Mouse (Mus musculus) hindbrain, embryonic 14.5 days (tissue): ENCODE measurements around the gene Inpp5d. TPM values are rescaled to one million over a fixed set of nuclear protein-coding genes. Genes with fewer than 3 reads are reported as not detected.

Source experiments
- ATAC-seq: fragments of 200-750 bp; cut with Nextera tagmentation; 2 replicates; pipeline ENCODE4 v1.8.0; 2017; ENCODE audit warnings: moderate number of reproducible peaks, mild to moderate bottlenecking, moderate TSS enrichment, moderate library complexity; ENCODE audit not compliant: low FRiP score
- DNase-seq: peaks from one replicate; pipeline ENCODE4 v3.0.0-alpha.2; 2015; ENCODE audit warnings: low spot score
- H3K27ac ChIP-seq: fragments of 300-500 bp; sonication (generic); 2 replicates; pipeline ENCODE4 v1.5.1; 2014; ENCODE audit warnings: mild to moderate bottlenecking, moderate library complexity
- H3K27me3 ChIP-seq: fragments of 300-500 bp; sonication (generic); 2 replicates; pipeline ENCODE4 v1.6.1; 2014; ENCODE audit warnings: mild to moderate bottlenecking, low read length, mixed read lengths; ENCODE audit not compliant: control insufficient read depth, insufficient read depth
- H3K36me3 ChIP-seq: fragments of 300-500 bp; sonication (generic); replicated peaks from 2 replicates; pipeline ENCODE4 v1.6.1; 2014; ENCODE audit not compliant: control insufficient read depth, insufficient read depth
- H3K4me1 ChIP-seq: fragments of 300-500 bp; sonication (generic); replicated peaks from 2 replicates; pipeline ENCODE4 v1.6.1; 2014; ENCODE audit warnings: antibody characterized with exemption, low read length, mixed read lengths; ENCODE audit not compliant: control insufficient read depth, insufficient read depth
- H3K4me2 ChIP-seq: fragments of 300-500 bp; sonication (generic); replicated peaks from 2 replicates; pipeline ENCODE4 v1.6.1; 2014; ENCODE audit warnings: mild to moderate bottlenecking, moderate library complexity
- H3K4me3 ChIP-seq: fragments of 300-500 bp; sonication (generic); replicated peaks from 2 replicates; pipeline ENCODE4 v1.5.1; 2014; ENCODE audit warnings: mild to moderate bottlenecking, low read length
- H3K9ac ChIP-seq: fragments of 300-500 bp; sonication (generic); 2 replicates; pipeline ENCODE4 v1.6.1; 2014
- H3K9me3 ChIP-seq: fragments of 300-500 bp; sonication (generic); 2 replicates; pipeline ENCODE4 v1.6.1; 2016; ENCODE audit warnings: low read length; ENCODE audit not compliant: control insufficient read depth
- WGBS: fragments of 180-500 bp; shearing (Covaris S2); extraction: QIAGEN DNeasy Blood & Tissue Kit; methylation state at CpG from one replicate; pipeline ENCODE4 v1.1.7; 2014; 5-methylcytosine and 5-hydroxymethylcytosine counted together
- polyA plus RNA-seq: library from polyadenylated mRNA; unstranded; fragments of >200 nt; fragmentation: Nextera tagmentation; extraction: Ambion mirVana; gene quantifications from 2 replicates; pipeline ENCODE4 v1.2.1, GENCODE M21; 2014

Inpp5d gene
- polyA plus RNA-seq, 1 experiment from 2014 or later, result 3.4 TPM

DNA sequence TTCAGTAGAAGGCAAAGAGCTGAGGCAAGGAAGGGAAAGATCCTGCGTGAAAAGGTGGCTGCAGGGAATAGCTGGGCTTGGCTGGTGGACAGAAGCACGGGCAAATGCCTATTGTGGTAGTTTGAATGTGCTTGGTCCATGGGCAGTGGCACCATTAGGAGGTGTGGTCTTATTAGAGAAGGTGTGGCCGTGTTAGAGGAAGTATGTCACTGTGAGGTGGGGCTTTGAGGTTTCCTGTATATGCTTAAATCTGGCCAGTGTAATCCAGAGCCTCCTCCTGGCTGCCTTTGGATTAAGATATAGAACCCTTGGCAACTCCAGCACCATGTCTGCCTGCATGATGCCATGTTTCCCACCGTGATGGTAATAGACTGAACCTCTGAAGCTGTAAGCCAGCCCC, 103.2 kb downstream of the Inpp5d start:
- no peak overlapping the region for H3K27ac ChIP-seq
- no peaks in the 10 kb centered on the region for H3K36me3 ChIP-seq
- no peaks in the 10 kb centered on the region for H3K4me1 ChIP-seq
- 70% methylated on average over 4 of the region's 4 CpGs for WGBS
- H3K4me2 ChIP-seq, result no peak overlapping the region
- no peak overlapping the region for H3K9ac ChIP-seq
- no peak overlapping the region for H3K4me3 ChIP-seq
- H3K9me3 ChIP-seq, result no peaks in the 10 kb centered on the region
- ATAC-seq (no peak), DNase-seq (no peak)
- no peaks in the 10 kb centered on the region for H3K27me3 ChIP-seq

GRCm38 (mm10) chr1:87729070-87729469, 109.0 kb downstream of the Inpp5d start:
- no peak for DNase-seq
- Histone ChIP-seq H3K9ac (no peak overlapping the region), H3K4me3 (no peak overlapping the region), H3K4me1 (no peaks in the 10 kb centered on the region), H3K4me2 (no peak overlapping the region), H3K9me3 (no peaks in the 10 kb centered on the region), H3K36me3 (no peaks in the 10 kb centered on the region), H3K27me3 (no peaks in the 10 kb centered on the region), H3K27ac (no peak overlapping the region)
- no peak for ATAC-seq
- 76% methylated on average over 2 of the region's 2 CpGs for WGBS

DNA sequence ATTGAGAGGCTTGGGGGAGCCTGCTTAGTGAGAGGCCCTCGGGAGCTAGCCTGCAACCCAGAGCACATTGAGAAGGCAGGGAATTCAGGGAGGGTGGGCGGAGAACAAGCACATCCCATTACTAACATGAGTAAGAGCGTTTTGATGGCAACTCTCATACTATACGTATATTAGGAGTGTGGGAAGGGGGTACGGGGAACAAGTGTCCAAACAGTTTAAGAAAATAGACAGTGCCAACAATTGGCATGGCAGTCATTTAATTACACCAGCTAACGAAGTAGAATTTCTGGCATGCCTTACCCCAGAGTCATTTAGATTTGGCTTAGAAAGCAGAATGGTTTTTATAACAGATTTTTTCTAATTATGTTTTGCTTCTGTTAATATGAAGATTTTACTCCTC, 109.7 kb downstream of the Inpp5d start:
- WGBS, result 83% methylated on average over 6 of the region's 6 CpGs

GRCm38 (mm10) chr1:87730271-87730670, 110.2 kb downstream of the Inpp5d start:
- no peak for DNase-seq
- no peak overlapping the region for H3K4me3 ChIP-seq
- 89% methylated on average over 7 of the region's 7 CpGs for WGBS

More for the DNA sequence above, 109.7 kb downstream of the Inpp5d start:
- H3K27me3 ChIP-seq, result no peaks in the 10 kb centered on the region
- no peaks in the 10 kb centered on the region for H3K4me1 ChIP-seq
- no peak overlapping the region for H3K9ac ChIP-seq
- ATAC-seq (no peak), DNase-seq (no peak)
- H3K36me3 ChIP-seq, result no peaks in the 10 kb centered on the region
- no peak overlapping the region for H3K27ac ChIP-seq
- H3K4me3 ChIP-seq, result no peak overlapping the region
- no peak overlapping the region for H3K4me2 ChIP-seq
- no peaks in the 10 kb centered on the region for H3K9me3 ChIP-seq

DNA sequence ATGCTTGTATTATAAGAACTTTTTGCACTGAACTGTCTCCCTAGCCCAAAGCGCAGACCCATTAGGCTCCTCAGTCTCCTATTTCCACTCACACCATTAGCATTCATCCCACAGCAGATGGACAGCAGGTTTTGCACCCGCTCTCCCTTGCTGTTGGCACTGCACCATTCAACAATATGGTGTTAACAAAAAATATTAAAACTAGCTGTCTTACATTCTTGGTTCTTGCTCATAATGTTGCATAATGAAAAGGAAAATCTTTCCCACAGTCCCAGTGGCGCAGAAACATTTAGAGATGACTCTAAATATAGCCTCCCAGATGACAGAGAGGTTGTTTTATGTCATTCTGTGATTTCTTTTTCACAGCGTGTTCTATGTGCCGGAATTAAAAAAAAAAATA, 113.1 kb downstream of the Inpp5d start:
- no peak overlapping the region for H3K9ac ChIP-seq
- ATAC-seq, result no peak
- 85% methylated on average over 5 of the region's 5 CpGs for WGBS

More at GRCm38 (mm10) chr1:87730271-87730670, 110.2 kb downstream of the Inpp5d start:
- no peak for ATAC-seq
- H3K9ac ChIP-seq, result no peak overlapping the region
- no peaks in the 10 kb centered on the region for H3K27me3 ChIP-seq
- no peak overlapping the region for H3K27ac ChIP-seq
- H3K36me3 ChIP-seq, result no peaks in the 10 kb centered on the region
- no peak overlapping the region for H3K4me2 ChIP-seq
- no peaks in the 10 kb centered on the region for H3K9me3 ChIP-seq
- H3K4me1 ChIP-seq, result no peaks in the 10 kb centered on the region

GRCm38 (mm10) chr1:87734153-87734552, 114.0 kb downstream of the Inpp5d start:
- Histone ChIP-seq H3K27ac (no peak overlapping the region), H3K4me1 (no peaks in the 10 kb centered on the region), H3K27me3 (no peaks in the 10 kb centered on the region), H3K4me3 (no peak overlapping the region), H3K4me2 (no peak overlapping the region), H3K36me3 (no peaks in the 10 kb centered on the region), H3K9ac (no peak overlapping the region), H3K9me3 (no peaks in the 10 kb centered on the region)
- 85% methylated on average over 3 of the region's 3 CpGs for WGBS
- DNase-seq, result no peak
- ATAC-seq, result no peak

More for the DNA sequence above, 113.1 kb downstream of the Inpp5d start:
- no peak overlapping the region for H3K27ac ChIP-seq
- H3K4me3 ChIP-seq, result no peak overlapping the region
- no peaks in the 10 kb centered on the region for H3K4me1 ChIP-seq
- H3K27me3 ChIP-seq, result no peaks in the 10 kb centered on the region
- no peak overlapping the region for H3K4me2 ChIP-seq
- H3K9me3 ChIP-seq, result no peaks in the 10 kb centered on the region
- no peak for DNase-seq
- no peaks in the 10 kb centered on the region for H3K36me3 ChIP-seq

- WGBS, result 79% methylated on average over 6 of the region's 6 CpGs
- H3K27ac ChIP-seq, result no peak overlapping the region
- no peaks in the 10 kb centered on the region for H3K9me3 ChIP-seq
- ATAC-seq (no peak), DNase-seq (no peak)
- no peak overlapping the region for H3K4me2 ChIP-seq
- no peak overlapping the region for H3K9ac ChIP-seq
- no peaks in the 10 kb centered on the region for H3K4me1 ChIP-seq
- H3K27me3 ChIP-seq, result no peaks in the 10 kb centered on the region
- H3K36me3 ChIP-seq, result no peaks in the 10 kb centered on the region
- no peak overlapping the region for H3K4me3 ChIP-seq
These were observed 120.6 kb downstream of the Inpp5d start for GRCm38 (mm10) chr1:87740584-87741290.

GRCm38 (mm10) chr1:87749360-87749973, 129.4 kb downstream of the Inpp5d start:
- no peak for ATAC-seq
- no peak for DNase-seq

DNA sequence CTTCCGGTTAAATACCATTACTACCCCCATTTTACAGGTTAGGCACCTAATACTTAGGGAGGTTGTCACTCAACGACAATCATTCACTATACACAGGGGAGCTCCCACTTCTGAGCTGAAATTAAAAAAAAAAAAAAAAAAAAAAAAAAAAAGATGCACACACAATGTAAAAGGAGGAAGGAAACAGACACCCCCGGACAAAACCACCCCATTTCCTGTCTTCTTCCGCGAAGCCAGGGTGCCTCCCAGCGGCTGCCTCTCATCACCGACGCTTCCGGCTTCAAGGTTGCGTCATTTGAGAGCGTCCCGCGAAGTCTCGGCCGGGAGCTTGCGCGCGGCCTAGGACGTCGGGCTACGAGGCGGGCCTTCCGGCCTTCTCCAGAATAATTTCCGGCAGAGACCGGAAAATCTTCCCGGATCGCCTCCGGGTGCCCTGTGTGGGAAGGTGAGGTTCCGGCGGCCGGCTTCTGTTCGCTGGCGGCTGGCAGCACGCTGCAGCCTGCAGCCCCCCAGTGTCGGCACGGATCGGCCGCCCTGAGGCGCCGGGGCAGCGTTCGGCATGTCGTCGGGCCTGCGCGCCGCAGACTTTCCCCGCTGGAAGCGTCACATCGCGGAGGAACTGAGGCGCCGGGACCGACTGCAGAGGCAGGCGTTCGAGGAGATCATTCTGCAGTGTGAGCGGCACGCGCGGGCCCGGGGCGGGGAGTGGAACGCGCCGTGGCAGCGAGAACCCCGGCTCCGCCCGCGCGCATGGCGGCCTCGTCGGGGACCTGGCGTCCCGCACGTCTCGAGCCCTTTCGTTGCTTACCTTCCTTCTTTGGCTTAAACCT, 135.7 kb downstream of the Inpp5d start, which contains the start of gene Atg16l1:
Gene Atg16l1 (plus strand): TSS at position 230 of the 830 bp plus-strand sequence.
- Histone ChIP-seq H3K4me3 (peak within 1 kb of the TSS; percentile 99), H3K4me2 (peak within 1 kb of the TSS; percentile 81), H3K4me1 (peaks cover 9% of the 10 kb centered on the region), H3K27me3 (no peaks in the 10 kb centered on the region), H3K27ac (peak within 1 kb of the TSS; percentile 92), H3K9me3 (no peaks in the 10 kb centered on the region), H3K36me3 (peaks cover 27% of the 10 kb centered on the region), H3K9ac (peak within 1 kb of the TSS; percentile 95)
- WGBS, result under 1% methylated on average over 79 of the region's 79 CpGs
- ATAC-seq, result peak; percentile 99
- peak; percentile 97 for DNase-seq

More at GRCm38 (mm10) chr1:87749360-87749973, 129.4 kb downstream of the Inpp5d start:
- H3K9ac ChIP-seq, result no peak overlapping the region
- no peaks in the 10 kb centered on the region for H3K4me1 ChIP-seq
- H3K4me2 ChIP-seq, result no peak overlapping the region
- H3K27me3 ChIP-seq, result no peaks in the 10 kb centered on the region
- no peak overlapping the region for H3K27ac ChIP-seq
- no peaks in the 10 kb centered on the region for H3K36me3 ChIP-seq
- no peak overlapping the region for H3K4me3 ChIP-seq
- H3K9me3 ChIP-seq, result no peaks in the 10 kb centered on the region
